Mouse (Mus musculus): ENCODE data around the gene Slc9a1.

The Slc9a1 gene

DNA sequence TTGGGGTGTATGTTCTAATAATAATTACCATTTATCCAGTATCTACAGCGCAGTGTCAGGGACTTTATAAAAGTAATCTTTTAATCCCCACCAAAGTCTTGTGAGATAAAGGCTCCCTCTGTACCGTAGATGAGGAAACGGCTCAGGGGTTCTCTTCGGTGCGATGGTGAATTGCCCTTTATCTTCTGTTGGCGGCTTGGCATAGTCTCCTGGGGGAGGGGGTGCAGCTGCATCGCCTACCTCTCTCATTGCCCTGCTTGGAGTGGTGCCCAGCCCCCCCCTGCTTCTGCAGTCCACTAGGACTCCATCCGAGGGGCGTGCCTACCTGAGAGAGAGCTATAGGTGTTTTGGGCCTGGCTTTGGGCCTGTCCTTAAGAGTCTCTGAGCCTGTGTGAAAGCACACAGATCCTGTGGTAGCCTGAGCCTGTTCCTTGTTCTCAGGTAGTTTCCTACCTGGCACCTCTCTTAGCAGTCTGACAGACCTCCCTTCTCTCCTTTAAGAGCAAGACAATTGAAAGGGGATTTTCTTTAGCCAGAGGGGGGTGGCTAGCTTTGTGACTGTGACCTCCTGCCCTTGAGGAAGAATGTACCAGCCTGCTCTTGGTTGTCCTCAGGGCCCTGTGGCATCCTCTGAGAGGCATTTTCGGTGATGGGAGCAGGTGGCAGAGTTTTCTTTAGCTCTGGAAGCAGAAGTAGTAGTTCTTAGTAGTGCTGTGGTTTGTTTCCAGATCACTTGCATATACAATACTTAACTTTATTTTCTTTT lies 6.5 kb downstream of the Slc9a1 start:
- DNase-seq, result no peak

DNA sequence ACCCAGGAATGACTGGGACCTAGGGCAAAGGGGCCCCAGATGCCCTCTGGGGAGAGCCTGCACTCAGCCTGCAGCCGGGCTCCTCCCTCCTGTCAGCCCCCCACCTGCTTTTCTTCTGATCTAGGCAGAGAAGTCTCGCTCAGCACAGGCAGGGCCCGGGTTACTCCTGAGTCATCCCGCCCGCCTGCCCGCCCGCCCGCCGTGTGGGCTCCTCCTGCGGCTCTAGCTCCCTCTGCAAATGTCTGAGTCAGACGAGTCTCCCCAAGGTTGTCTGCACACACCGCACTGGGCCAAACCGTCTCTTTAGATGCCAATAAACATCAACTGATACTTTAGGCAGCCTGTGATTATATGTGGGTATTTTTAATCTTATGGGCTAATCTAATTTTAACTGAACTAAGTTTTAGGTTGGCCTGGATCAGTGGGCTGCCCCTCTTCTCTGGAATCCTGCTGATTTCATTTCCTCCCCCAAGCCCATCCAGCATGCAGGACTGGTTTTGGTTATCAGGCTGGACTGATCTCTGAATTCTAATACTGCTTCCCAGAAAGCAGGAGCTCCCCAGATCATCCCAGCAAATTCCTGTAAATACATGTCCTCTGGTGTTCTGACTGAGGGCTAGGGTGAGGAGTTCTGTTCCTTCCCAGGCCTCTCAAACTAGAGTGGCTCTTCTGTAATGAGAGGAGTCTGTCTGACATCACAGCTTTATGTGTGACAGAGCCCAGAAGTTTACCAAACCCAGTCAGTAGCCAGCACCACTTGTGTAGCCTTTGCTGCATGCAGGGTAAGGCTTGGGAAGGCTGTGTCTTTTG lies 8.9 kb downstream of the Slc9a1 start:
- DNase-seq, result no peak

DNA sequence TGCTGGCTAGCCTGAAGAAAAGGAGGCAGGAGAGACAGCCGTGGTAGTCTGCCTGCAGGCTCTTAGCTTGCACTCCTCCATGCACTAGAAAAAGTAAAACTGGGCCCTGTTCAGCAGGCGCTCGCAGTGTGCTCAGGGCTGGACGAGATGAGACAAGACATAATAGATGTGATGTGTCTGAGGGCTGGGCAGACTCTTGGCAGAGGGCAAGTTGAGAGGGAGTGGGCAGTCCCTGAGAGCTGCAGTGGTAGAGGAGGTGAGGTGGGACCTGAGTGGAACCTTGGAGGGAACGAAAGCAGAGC lies 9.5 kb downstream of the Slc9a1 start:
- DNase-seq, result no peak

DNA sequence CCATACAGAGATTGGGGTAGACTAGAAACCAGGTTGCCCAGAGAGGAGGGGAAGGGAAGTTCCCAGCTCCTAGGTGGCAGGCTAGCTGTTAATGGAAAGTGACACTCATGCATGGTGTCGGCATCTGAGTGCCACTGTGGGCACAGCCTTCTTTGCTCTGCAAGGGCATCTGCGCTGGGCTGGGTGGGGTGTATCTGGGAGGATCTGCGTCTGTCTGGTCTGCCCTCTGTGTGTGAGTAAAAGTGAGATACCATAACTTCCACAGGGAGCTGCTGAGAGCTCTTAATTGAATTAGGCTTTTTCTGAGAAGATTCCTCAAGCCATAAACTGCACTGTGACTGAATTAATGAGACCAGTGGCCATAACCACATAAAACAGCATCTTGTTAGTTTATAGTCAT lies 10.4 kb downstream of the Slc9a1 start:
- DNase-seq, result no peak

DNA sequence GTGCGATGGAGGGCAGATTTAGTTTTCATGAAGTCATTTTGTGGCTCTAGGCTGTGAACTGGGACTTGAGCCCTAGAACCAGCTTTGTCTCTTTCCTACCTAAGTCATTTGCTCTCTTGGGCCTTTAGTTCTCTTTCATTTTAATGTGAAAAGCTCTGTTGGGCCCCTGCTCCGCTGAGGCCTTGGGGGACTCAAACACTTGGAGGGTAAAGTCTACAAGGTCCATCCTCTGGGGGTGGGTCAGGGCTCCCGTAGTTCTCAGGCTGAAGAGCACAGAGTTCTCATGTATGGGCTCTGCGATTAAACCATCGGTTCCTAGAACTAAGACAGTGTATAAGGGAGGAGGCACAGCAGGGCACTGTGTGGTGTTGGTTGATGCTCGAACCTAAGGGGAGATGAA lies 11.0 kb downstream of the Slc9a1 start:
- no peak for DNase-seq

DNA sequence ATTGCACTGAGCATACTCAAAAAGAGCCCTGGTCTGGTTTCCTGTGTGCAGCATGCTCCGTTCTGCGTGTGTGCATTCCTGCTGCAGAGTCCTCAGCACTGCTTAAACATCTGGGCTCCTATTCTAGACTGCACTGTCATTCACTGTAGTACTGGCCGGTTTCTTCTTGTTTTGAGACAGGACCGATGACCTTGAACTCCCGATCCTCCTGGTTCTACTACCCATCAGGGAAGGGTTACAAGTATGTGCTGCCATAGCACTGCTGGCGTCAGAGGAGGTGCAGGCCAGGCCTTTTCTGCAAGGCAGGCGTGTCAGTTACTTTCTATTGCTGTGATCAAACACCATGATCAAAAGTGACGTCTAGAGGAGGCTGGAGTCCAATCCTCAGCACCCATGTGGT lies 11.6 kb downstream of the Slc9a1 start:
- no peak for DNase-seq

DNA sequence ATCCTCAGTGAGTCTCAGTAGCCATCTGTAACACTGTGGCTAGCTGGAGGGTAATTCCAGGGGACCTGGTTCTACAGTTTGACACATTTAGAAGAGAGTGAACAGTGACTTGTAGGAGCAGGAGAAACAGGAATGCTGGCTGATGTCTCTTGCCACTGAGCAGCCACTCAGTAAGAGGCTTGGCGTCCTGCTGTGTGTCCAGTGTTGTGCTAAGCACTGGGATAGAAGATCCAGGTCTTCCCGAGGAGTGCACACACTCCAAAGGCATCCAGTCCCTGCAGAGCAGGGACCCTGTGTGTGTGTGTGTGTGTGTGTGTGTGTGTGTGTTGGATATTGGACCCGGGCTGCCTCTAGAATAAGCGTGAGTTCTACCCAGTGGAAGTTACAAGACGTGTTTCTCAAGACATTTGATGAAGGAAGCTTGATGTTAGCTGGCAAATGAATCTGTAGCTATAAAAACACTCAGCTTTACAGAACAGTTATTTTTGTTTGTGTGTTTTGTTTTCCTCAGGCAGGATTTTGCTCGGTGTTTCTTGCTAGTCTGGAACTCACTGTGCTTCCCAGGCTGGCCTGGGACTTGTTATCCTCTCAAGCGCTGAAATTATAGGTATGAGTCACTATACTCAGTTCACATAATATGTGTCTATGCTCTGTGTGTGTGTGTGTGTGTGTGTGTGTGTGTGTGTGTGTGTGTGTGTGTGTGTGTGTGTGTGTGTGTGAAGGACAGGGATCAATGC lies 16.7 kb downstream of the Slc9a1 start:
- DNase-seq, result no peak

DNA sequence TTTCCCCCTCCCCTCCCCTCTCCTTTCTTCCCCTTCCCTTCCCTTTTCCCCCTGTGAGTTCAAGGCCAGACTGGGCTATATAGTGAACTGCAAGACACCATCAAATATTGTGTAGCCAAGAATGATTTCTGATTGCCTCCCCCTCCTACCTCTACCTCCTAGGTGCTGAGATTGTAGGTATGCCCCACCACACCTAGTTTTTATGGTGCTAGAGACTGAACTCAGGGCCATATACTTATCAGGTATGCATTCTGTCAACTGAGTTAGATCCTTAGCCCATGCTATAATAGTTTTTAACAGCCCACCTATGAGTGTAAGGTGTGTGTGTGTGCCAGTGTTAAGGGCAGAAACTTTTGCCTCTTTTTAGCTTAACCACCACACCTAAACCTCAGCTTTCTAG lies 17.5 kb downstream of the Slc9a1 start:
- DNase-seq, result no peak

DNA sequence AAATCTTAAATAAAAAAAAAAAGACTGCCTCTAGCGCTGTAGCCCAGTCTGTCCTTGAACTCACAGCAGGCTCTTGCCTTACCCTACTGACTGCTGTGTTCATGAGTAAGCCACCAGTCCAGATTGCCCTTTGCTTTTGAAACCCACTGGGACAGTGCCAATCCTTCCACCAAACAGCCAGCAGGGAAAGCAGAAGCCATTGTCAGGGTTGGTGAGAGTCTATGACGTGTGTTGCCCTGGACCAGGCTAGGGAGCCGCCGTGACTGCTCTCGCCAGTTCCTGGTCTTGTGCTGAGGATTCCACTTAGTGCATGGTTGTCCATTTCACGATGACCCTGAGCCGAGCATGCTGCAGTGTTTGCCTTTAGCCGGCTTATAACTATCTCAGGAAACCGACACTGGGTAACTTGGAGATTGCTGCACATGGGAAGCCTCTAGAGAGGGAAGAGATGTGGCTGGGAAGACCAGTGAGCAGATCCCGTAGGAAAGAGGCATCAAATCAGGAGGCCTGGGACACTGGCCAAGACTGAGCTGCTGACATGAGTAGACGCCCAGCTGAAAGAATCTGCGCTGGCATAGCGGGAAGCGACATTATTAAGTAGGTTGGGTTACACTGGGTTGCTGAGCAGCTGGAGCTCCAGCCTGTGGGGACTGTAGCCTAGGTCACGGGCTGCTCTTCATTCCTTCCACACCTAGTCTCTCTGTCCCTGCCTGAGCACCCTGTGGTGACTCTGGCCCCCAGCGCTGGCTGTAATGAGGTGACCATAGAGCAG lies 19.5 kb downstream of the Slc9a1 start:
- DNase-seq, result no peak

DNA sequence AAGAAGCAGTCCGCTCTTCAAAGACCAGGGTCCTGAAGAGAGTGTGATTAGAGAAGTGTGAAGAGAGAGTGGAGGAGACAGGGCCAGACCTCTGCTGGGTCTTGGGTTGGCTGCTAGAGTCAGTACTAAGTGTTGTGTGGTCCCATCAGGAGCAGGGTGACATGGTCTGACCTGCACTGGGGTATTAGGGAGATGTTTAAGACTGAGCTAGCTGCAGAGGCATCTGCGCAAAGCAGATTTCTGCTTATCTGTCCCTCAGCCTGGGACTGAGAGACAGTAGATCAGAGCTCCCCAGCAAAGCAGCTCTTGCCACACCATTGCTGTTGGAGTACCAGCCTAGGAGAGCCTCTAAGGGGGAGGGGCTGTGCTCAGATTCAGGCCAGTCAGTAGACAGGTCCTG lies 20.5 kb downstream of the Slc9a1 start:
- DNase-seq, result no peak

DNA sequence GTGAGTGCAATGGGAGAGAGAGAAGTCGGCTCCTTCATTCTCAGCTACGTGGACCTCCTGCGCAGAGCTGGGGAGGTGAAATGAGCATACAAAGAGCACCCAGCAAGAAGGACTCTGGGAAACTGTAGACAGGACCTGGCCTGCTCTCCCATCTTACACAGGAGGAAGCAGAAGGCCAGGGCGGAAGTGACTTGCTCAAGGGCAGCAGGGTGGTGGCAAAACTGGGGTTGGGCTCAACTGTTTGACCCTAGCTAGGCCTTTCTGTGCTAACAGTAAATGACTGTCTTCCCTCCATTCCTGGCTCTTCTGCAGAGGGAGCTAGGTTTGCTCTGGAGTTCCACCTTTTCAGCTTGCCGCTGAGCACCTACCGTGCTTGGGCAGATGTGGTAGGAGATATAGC lies 21.1 kb downstream of the Slc9a1 start:
- DNase-seq, result no peak

DNA sequence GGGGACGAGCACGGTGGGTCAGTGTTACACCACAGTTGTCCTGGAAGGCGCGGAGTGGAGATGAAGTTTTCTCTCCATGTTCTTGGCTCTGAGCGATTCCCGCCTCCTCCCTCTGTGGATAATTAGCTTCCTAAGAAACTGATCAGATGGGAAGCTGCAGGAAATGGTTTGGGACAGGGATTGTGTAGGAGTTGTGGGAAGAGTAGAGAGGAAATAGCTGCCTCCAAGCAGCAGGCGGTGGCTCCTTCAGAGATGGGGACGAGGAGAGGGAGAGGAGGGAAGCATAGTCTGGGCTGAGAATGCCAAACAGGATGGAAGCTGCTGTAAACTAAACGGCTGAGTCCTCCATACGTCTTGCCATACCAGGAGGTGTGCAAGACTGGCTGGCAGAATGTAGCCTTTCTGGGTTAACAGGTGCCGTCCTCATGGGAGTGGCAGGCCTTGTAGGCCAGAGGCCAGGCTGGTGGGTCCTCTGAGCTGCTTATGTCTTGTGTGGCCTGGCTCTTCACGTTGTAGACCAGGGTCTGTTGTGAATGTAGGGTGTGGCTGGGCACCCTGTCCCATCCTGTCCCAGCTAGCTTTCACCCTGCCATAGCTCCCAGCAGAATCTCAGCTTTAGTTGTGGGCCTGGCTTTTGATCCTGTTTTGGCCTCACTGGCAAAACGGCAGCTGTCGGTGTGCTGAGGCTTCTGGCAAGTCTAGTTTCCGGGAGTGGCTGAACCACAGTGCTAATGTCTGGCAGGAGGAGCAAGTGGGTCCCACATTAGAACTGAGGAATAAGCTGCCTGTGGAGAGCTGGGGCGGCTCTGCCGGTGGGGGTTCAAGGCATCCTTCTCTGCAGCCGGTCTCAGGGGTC lies 21.9 kb downstream of the Slc9a1 start:
- DNase-seq, result no peak

DNA sequence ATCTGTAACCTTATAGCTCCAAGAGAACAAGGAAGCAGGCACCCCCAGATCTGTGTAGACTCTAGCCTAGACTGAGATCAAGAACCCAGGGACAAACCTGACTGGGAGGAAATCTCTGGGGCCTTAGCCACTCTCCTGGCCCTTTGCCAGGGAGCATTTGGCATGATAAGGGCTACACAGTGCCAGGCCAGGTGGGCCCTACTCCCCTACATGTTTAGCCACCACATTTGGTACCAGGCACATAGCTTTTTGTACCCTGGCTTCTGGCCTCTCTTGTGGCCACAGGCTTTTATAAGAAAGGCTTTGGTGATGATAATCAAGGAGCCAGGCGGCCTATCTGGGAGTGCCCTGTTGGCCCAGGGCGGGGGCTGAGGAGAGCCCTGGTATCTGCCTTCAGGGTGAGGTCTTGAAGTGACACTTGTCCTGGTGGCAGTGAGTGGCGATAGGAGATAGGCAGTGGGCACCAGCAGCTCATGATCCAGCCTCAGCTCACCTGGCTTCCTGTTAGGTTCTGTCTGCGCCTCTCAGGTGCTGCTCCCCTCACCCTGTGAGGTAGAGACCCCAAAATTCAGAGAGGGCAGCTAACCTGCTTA lies 25.6 kb downstream of the Slc9a1 start:
- DNase-seq, result no peak

DNA sequence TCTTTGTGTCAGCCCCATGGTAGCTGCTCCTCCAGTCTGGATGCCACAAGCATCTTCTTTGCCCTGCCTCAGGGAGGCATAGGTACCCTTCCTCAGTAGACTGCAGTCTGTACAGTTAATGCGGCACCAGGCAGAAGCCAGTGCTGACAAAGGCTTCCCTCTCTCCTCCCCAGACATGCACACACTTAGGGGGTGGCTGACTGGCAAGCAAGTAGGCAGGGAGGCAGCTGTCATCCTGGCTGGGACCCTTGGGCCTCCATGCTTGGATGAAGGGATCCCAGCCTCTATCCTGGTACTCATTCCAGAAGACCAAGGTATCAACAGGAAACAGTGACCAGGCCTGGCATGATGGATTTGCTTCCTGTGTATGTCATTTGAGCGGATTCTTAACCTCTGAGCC lies 26.6 kb downstream of the Slc9a1 start:
- DNase-seq, result no peak

DNA sequence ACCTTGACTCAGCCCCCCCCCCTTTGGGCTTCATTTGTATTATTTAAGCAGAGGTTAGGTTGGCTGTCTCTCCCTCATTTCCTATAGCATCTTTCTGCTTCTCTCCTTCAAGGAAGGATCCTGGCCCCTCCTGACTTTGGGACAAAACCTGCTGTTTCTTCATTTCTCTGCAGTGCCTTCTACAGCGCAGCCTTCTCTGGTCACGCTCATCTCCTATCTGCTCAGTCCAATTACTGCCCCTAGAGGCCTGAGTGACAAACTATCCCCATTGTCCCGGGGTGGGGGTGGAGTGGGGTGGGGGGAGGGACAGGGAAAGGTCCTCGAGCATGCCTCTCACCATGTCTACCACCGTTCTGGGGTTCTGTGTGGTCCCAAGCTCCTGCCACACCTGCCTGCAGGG lies 27.8 kb downstream of the Slc9a1 start:
- DNase-seq, result no peak

DNA sequence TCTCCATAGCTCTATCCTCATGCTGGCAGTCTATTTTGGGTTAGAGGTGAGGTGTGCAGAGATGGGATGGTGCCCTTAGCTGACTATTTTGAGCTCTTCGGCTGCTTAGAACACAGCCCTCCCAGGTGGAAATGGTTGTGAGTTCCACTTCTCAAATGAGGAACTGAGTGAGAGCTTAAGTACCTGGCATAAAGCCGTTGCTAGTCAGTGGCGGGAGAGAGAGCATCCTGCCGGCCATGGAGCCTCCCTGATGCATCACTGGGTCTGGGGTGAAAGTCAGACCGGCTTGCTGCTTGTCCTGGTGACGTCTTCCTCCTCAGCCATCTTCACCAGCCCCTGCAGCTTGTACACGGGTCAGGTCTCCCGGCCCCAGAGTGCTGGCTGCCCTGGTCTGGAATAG lies 28.5 kb downstream of the Slc9a1 start:
- DNase-seq, result peak; percentile 32

DNA sequence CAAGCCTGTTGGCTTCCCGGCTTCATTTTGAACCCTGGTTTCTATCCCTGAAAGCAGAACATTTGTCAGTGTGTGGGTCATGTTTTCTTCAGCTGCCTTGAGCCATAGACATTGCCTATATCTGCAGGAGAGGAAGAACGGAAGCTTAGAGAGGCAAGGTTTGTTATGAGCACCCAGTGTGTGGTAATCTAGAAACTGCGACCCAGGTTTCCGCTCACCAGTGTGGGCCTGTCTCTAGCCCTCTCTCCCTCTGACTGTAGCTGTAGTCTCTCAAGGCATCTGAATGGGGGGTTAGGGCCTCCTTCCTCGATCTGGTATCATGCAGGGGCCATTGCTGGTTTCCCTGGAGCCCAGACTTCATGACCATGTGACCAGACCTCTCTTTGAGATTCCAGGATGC lies 29.1 kb downstream of the Slc9a1 start:
- no peak for DNase-seq

DNA sequence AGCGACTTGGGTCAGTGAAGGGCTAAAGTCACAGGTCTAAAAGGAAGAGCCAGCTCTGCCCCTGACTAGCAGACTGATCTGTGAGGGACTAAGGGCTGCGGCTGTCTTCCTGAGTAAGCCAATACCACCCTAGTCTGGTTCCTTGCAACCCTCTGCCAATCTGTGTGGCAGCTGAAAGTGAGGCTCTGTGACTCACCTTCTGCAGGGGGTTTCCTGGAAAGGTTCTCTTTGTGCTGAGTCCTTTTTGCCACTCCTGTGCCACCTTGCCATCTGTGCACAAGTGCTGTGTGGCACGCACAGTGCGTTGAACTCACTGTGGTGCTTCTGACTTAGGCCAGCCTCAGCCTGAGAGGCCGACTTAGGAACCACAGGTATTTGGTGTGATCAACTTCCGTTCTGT lies 30.0 kb downstream of the Slc9a1 start:
- no peak for DNase-seq

DNA sequence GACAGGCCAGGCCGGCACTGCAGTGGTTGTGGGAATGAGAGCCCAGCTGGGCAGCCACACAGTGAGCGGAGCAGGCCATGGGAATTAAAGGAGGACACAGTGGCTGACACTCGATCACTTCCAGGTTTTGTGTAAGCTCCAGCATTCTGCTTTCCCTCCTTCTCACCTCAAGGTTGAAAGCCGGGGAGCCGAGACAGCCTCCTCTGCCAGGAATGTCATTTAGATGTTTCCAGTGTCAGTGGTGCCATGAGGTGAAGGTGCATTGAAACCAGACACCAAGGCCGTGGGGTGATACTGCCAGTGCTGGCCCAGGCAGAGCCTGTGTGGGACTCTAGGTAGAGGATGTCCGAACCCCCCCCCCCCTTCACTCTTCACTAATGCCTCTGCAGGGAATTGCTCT lies 30.6 kb downstream of the Slc9a1 start:
- DNase-seq, result no peak

DNA sequence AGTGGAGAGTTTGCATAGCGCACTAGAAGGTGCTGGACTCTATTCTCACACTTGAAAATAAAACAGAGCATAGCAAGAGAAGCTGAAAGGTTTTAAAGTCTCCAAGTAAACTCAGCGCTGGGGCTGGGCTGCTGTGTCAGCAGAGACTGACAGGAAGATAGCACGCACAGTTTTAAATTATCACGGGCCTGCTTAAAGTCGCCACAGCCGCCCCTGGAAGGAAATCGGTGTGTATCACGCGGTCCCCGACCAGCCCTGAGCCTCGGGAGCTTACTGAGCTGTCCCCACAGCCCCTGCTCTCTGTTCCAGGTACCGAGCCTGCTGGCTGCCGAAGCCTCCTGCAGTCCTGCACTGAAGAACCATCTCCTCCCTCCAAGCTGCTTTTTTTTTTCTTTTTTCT lies 32.5 kb downstream of the Slc9a1 start:
- DNase-seq, result no peak

DNA sequence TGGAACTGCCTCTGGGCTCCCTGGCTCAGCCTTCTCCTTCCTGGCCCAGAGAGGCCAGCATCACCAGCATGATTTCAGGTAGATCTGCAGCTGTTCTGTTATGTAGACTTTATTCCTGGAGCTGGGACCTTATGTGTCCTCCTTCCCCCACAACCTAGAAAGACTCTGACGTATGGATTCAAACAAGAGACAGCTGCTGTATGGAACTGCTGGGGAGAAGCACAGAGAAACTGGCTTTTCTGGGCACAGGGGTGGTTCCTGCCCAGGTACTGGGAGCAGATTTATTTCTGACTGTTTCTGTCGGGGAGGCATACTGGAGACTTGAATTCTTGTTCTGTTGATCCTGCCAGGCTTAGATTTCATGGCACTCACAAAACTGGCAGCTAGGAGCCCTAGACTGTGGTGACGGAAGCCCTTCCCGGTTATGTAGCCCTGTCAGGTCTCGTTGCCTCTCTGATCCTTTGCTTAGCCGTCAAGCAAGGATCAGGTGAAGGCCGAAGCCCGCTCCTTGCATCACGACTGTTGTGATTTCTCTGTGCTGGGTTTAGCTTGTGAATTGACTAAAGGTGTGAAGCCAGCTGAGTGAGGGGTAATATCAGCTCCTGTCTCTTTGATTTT lies 34.2 kb downstream of the Slc9a1 start:
- DNase-seq, result no peak

Data from B cell, adult 2 months (primary cell).